Mouse (Mus musculus) left cerebral cortex, adult 11 months (tissue): ENCODE measurements around the gene Zfp799.
A peak's percentile ranks its signal among the peaks of the same experiment; 100 is the strongest.

Experiments
- DNase-seq: peaks from one replicate; pipeline ENCODE4 v3.0.0; 2022; ENCODE audit warnings: low spot score

Zfp799 gene

DNA sequence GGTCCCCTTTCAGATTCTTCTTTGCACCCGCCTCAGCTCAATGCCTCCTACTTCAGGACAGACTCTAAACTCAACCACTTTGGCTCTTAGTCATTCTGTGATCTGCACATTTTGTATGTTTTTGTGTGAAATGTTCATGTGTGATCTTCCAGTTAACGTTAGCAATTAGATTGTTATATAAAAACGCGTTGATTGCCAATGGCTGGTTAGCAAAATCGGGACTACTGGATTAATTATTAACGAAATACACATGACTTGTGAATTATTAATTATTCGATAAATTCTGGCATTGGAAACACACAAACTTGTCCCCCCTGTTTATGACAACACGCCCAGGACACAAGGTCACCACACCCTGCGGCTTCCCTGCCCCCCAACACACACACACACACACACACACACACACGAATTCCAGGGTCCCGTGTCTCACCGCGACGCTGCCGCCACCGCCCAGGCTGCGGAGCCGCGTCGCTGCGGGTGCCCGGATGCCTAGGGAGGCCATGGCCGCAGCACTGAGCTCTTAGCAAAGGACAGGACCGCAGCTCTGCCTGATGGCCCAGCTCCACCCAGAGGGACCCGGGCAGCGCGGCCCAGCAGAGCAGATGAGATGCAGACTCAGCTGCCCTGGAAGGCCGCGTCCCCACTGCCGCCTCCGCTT is 42.5 kb downstream of the Zfp799 start:
- peak; percentile 21 for DNase-seq

DNA sequence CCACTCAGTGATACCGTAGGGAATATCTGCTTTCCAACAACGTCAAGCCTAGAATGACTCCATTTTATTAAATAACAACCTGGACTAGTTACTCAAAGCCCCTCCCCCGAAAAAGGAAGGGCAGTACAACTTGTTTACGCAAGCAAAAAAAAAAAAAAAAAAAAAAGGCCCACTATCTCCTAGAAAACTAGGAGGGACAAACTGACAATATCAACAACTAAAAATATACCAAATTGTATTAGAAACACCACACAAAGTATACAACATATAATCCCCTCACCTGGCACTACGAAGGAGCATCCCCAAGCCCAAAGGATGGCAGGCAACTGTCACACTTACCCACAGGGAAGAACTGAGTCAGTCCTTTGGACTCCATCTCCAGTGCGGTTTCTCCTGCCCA is 43.1 kb downstream of the Zfp799 start:
- DNase-seq, result no peak

DNA sequence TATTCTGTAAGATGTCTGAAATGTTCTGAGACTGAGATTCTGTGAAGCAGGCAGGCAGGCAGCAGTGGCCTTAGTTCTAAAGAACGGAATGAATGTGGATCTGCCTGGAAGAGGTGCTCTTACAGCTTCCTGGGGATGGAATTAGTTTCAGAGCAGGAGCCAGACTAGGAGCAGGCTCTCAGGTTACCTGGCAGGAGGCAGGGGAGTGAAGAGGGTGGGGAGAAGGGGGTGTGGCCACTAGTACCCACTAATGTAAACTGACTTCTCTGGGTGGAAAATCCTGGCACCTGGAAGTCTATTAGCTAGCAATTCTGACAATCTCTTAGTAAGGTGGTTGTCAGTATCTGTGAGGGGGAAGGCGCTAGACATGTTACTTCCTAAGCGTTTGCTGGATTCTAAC is 44.4 kb downstream of the Zfp799 start:
- no peak for DNase-seq

DNA sequence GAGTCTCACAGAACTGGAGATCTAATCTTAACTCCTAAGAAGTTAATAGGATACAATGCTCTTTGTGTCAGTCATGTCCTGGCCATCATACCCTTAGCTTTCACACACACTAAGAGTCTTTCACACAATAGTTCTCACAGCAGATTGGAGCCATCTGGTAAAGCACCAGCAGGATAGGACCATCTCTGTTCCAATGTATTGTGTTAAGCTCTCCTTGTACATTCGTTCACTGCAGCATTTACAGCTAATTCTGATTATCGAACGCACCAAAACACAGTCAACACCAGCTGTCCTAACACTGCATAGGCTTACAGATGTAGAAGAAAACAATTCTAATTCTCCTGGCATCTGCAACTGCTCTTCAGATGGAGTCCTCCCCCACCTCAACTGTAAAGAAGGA is 52.5 kb downstream of the Zfp799 start:
- no peak for DNase-seq

DNA sequence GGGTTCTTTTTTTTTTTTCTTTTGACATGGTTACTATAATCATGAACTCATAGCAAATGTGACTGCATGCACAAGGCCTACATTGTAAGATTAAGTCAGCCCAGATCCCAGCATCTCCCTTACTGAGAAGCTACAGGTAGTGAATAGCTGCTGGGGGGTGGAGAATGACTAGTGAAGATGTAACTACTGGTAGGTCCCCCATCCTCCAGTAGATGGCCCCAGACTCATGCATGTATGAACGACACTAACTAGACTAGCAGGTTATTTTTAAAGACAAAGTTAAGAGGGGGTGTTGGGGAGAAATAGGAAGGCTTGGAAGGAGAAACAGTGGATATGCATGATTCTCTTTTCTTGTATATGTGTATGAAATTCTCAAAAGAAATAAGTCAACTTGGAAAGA is 58.8 kb downstream of the Zfp799 start:
- no peak for DNase-seq

DNA sequence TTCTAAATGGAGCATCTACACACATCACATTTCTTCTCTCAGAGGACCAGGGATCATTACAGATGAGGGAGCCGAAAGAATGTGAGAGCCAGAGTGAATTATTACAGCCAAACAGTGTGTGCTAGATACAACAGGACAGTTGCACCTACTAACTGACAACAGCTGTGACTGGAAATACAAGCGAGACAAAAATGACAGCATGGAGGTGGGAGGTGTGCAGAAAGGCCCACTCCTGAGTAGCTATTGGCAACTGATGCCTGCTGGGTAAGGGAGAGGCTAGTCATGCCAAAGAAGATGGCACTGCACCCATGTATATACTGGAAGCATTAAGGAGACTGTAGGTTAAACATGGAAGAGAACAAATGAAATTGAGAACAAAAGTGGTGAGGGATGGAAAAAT is 63.6 kb downstream of the Zfp799 start:
- DNase-seq, result no peak
